Mouse (Mus musculus): Measurements from ENCODE around the gene Rhobtb3. TPM values are rescaled to one million over a fixed set of nuclear protein-coding genes. Genes with fewer than 3 reads are reported as not detected.
"Not testable (repeated sequence)": the region's sequence is repeated elsewhere in the genome, so short reads cannot be mapped to it uniquely, and the experiment has no call there.

The Rhobtb3 gene
- total RNA-seq, 2 experiments from 2014 or later: 4.3 to 5.4 TPM

DNA sequence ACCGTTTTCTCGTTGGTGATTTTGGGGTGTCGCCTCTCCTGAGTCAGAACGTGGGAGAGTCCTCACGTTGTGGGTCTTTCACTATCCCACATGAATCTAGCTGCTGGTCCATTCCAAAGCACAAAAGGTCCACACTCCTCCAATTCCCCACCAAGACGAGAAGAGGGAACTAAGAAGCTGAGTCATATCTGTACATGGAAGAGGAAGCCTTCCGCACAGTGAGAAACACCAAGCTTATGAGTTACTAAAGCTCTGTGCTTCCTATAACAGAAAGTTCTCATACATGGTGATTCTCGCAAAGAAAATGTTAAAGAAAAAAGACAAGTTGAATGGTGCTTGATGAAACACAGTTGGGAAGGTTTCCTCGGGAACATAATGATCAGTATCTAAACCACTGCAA is 120.5 kb downstream of the Rhobtb3 start:
- ATAC-seq (replicated peaks; ENCODE audit: low FRiP score, low TSS enrichment, poor library complexity, severe bottlenecking): no peak

GRCm38 (mm10) chr13:75822366-75822765 is 121.4 kb downstream of the Rhobtb3 start:
- not testable (repeated sequence) for ATAC-seq (replicated peaks; ENCODE audit: low FRiP score, low TSS enrichment, poor library complexity, severe bottlenecking)

DNA sequence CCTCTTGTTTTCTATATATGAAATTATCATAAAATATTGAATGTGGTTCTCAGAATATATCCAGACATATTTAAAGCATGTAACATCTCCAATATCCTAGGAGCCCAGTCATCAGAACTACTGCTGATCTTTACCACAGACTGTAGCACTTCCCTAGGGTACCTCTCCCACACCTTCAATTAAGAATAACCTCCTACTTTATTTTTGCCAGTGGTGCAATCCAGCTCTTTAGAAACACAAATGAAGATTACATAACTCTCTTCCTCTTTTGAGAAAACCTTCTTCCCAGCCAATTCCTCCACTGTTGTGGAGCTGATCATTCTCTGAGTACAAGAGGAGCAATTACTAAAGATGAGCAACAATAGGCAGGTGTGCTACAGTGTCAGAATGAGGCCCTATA is 123.8 kb downstream of the Rhobtb3 start:
- no peak for ATAC-seq (replicated peaks; ENCODE audit: low FRiP score, low TSS enrichment, poor library complexity, severe bottlenecking)

Other genes starting within 250 kb of the Rhobtb3 start
- gene Ell2, start 237.2 kb downstream of the Rhobtb3 start, total RNA-seq (2014; fragmentation: Nextera tagmentation): 40.4 and 65.7 TPM in 2 replicates
- 61.8 and 63.9 TPM in 2 replicates for gene Ell2, start 237.2 kb downstream of the Rhobtb3 start, total RNA-seq (2017)
- gene Glrx, start 104.1 kb downstream of the Rhobtb3 start, total RNA-seq (2014; fragmentation: Nextera tagmentation): 30.8 and 54.1 TPM in 2 replicates
- 29.4 and 43.8 TPM in 2 replicates for gene Glrx, start 104.1 kb downstream of the Rhobtb3 start, total RNA-seq (2017)
- gene Spata9, start 23.2 kb upstream of the Rhobtb3 start, total RNA-seq (2014; fragmentation: Nextera tagmentation): 0.98 TPM in 1 of 2 replicates, not detected in the other
- gene Spata9, start 23.2 kb upstream of the Rhobtb3 start, total RNA-seq (2017): not detected in 2 replicates
- gene Rfesd, start 74.8 kb upstream of the Rhobtb3 start, total RNA-seq (2014; fragmentation: Nextera tagmentation): 71.4 and 90.7 TPM in 2 replicates
- gene Rfesd, start 74.8 kb upstream of the Rhobtb3 start, total RNA-seq (2017): 63.8 and 68.1 TPM in 2 replicates
- gene Gpr150, start 113.1 kb upstream of the Rhobtb3 start, total RNA-seq (2014; fragmentation: Nextera tagmentation): 0.96 TPM in 1 of 2 replicates, not detected in the other
- 0.99 TPM in 1 of 2 replicates, not detected in the other for gene Gpr150, start 113.1 kb upstream of the Rhobtb3 start, total RNA-seq (2017)
- 12.3 and 14.9 TPM in 2 replicates for gene Arsk, start 154.7 kb upstream of the Rhobtb3 start, total RNA-seq (2014; fragmentation: Nextera tagmentation)
- 8.4 and 14.1 TPM in 2 replicates for gene Arsk, start 154.7 kb upstream of the Rhobtb3 start, total RNA-seq (2017)
- gene Ttc37, start 154.8 kb upstream of the Rhobtb3 start, total RNA-seq (2014; fragmentation: Nextera tagmentation): 22.0 and 32.6 TPM in 2 replicates
- 33.9 and 38.7 TPM in 2 replicates for gene Ttc37, start 154.8 kb upstream of the Rhobtb3 start, total RNA-seq (2017)

Measured in megakaryocyte-erythroid progenitor cell, adult 5-6 weeks (primary cell).